Mouse (Mus musculus): Measurements from ENCODE around the gene Hdac4.

The Hdac4 gene

GRCm38 (mm10) chr1:92098456-92098855 lies 97.0 kb downstream of the Hdac4 start:
- DNase-seq = no peak

- DNase-seq = no peak
Observed at GRCm38 (mm10) chr1:92096991-92097525, 98.4 kb downstream of the Hdac4 start.

- no peak for DNase-seq
Observed at GRCm38 (mm10) chr1:92092286-92092685, 103.2 kb downstream of the Hdac4 start.

GRCm38 (mm10) chr1:92087821-92088220 lies 107.7 kb downstream of the Hdac4 start:
- no peak for DNase-seq

- no peak for DNase-seq
Observed at GRCm38 (mm10) chr1:92087343-92087742, 108.2 kb downstream of the Hdac4 start.

- DNase-seq = no peak
Observed at GRCm38 (mm10) chr1:92086841-92087240, 108.7 kb downstream of the Hdac4 start.

GRCm38 (mm10) chr1:92086277-92086813 lies 109.2 kb downstream of the Hdac4 start:
- no peak for DNase-seq

GRCm38 (mm10) chr1:92084738-92085137 lies 110.8 kb downstream of the Hdac4 start:
- no peak for DNase-seq

GRCm38 (mm10) chr1:92084004-92084403 lies 111.5 kb downstream of the Hdac4 start:
- DNase-seq = no peak

- no peak for DNase-seq
Observed at GRCm38 (mm10) chr1:92082837-92083541, 112.5 kb downstream of the Hdac4 start.

- no peak for DNase-seq
Observed at GRCm38 (mm10) chr1:92082156-92082836, 113.2 kb downstream of the Hdac4 start.

- no peak for DNase-seq
Observed at GRCm38 (mm10) chr1:92079982-92080537, 115.4 kb downstream of the Hdac4 start.

GRCm38 (mm10) chr1:92075312-92075711 lies 120.2 kb downstream of the Hdac4 start:
- DNase-seq = no peak

GRCm38 (mm10) chr1:92074655-92075054 lies 120.8 kb downstream of the Hdac4 start:
- no peak for DNase-seq

- DNase-seq = no peak
Observed at GRCm38 (mm10) chr1:92069932-92070677, 125.4 kb downstream of the Hdac4 start.

GRCm38 (mm10) chr1:92069464-92069863 lies 126.0 kb downstream of the Hdac4 start:
- no peak for DNase-seq

- no peak for DNase-seq
Observed at GRCm38 (mm10) chr1:92064307-92064706, 131.2 kb downstream of the Hdac4 start.

GRCm38 (mm10) chr1:92063271-92063670 lies 132.2 kb downstream of the Hdac4 start:
- DNase-seq = no peak

- DNase-seq = no peak
Observed at GRCm38 (mm10) chr1:92061198-92062073, 134.1 kb downstream of the Hdac4 start.

GRCm38 (mm10) chr1:92060532-92061064 lies 134.9 kb downstream of the Hdac4 start:
- no peak for DNase-seq

GRCm38 (mm10) chr1:92059571-92059970 lies 135.9 kb downstream of the Hdac4 start:
- DNase-seq = no peak
